Mouse (Mus musculus): ENCODE data around the gene Fam169b.

- TF ChIP-seq CTCF (IDR thresholded peaks at IDR 0.05): no peak
- TF ChIP-seq POLR2A (IDR thresholded peaks at IDR 0.05; ENCODE audit: insufficient read depth, low read depth, low read length): no peak
- no peak for TF ChIP-seq EP300 (IDR thresholded peaks at IDR 0.05; ENCODE audit: insufficient read depth, low read depth, low read length)
These were observed 30.0 kb downstream of the Fam169b start for GRCm38 (mm10) chr7:68303685-68304084.

Measured in heart, adult 2 months (tissue).